Mouse (Mus musculus) liver, embryonic 14.5 days (tissue): ENCODE data around the gene 4930438A08Rik. TPM values are rescaled to one million over a fixed set of nuclear protein-coding genes. Genes with fewer than 3 reads are reported as not detected.

Experiments used
- ATAC-seq: fragments of 200-750 bp; cut with Nextera tagmentation; 2 replicates; pipeline ENCODE4 v1.8.0; 2017; ENCODE audit warnings: moderate number of reproducible peaks, mild to moderate bottlenecking, moderate library complexity; ENCODE audit not compliant: insufficient read depth
- DNase-seq, 3 experiments: peaks; one replicate each; pipeline ENCODE4 v3.0.0-alpha.2; 2012 to 2013; ENCODE audit warnings: low read depth in 3 of 3, low spot score in 3 of 3
- H3K27ac ChIP-seq: fragments of 300-500 bp; sonication (generic); 2 replicates; pipeline ENCODE4 v1.5.1; 2014; ENCODE audit warnings: moderate library complexity, mild to moderate bottlenecking, control low read depth, inconsistent platforms
- H3K27me3 ChIP-seq: fragments of 300-500 bp; sonication (generic); 2 replicates; pipeline ENCODE4 v1.6.1; 2014; ENCODE audit warnings: mild to moderate bottlenecking, low read length, moderate library complexity; ENCODE audit not compliant: control insufficient read depth, insufficient read depth
- H3K36me3 ChIP-seq: fragments of 300-500 bp; sonication (generic); replicated peaks from 2 replicates; pipeline ENCODE4 v1.6.1; 2014; ENCODE audit warnings: low read depth; ENCODE audit not compliant: control insufficient read depth, insufficient read depth
- H3K4me1 ChIP-seq, 2 experiments: fragments of 200-500 bp in 1 of 2; fragments of 300-500 bp in 1 of 2; sonication (generic) in 1 of 2; replicated peaks; 2 replicates each; pipeline ENCODE4 v1.6.1; 2012 to 2014; ENCODE audit warnings: antibody characterized with exemption in 1 of 2, inconsistent platforms in 1 of 2, low read length in 1 of 2; ENCODE audit not compliant: control insufficient read depth in 2 of 2, insufficient read depth in 2 of 2
- H3K4me2 ChIP-seq: fragments of 300-500 bp; sonication (generic); 2 replicates; pipeline ENCODE4 v1.6.1; 2014; ENCODE audit warnings: low read depth, mild to moderate bottlenecking, control low read depth, moderate library complexity
- H3K4me3 ChIP-seq, 2 experiments: fragments of 200-500 bp in 1 of 2; fragments of 300-500 bp in 1 of 2; sonication (generic) in 1 of 2; 2 replicates each; pipeline ENCODE4 v1.5.1; 2012 to 2014; ENCODE audit warnings: low read depth in 2 of 2, low read length in 2 of 2, mild to moderate bottlenecking in 2 of 2, control low read depth in 1 of 2, inconsistent platforms in 1 of 2, moderate library complexity in 1 of 2; ENCODE audit not compliant: insufficient read depth in 1 of 2
- H3K9ac ChIP-seq: fragments of 300-500 bp; sonication (generic); replicated peaks from 2 replicates; pipeline ENCODE4 v1.6.1; 2014; ENCODE audit warnings: mild to moderate bottlenecking, control low read depth, moderate library complexity
- H3K9me3 ChIP-seq: fragments of 300-500 bp; sonication (generic); 2 replicates; pipeline ENCODE4 v1.6.1; 2016; ENCODE audit warnings: low read length, mixed read lengths; ENCODE audit not compliant: control insufficient read depth
- CTCF ChIP-seq: IDR thresholded peaks from 2 replicates; pipeline ENCODE4 v1.5.1; 2016; ENCODE audit warnings: antibody characterized with exemption, low read depth, control low read depth
- EP300 ChIP-seq: IDR thresholded peaks from 2 replicates; pipeline ENCODE4 v1.6.1; 2016; ENCODE audit warnings: antibody characterized with exemption, low read depth
- WGBS: fragments of 180-500 bp; shearing (Covaris S2); extraction: QIAGEN DNeasy Blood & Tissue Kit; methylation state at CpG from one replicate; pipeline ENCODE4 v1.1.7; 2014; ENCODE audit not compliant: insufficient replicate concordance; 5-methylcytosine and 5-hydroxymethylcytosine counted together
- polyA plus RNA-seq, 2 experiments: library from polyadenylated mRNA; depleted of rRNA in 1 of 2; stranded (reverse) in 1 of 2; unstranded in 1 of 2; fragments of >200 nt; fragmentation: Nextera tagmentation in 1 of 2; extraction: Ambion mirVana in 1 of 2; gene quantifications; 2 replicates each; pipeline versions ENCODE4 v1.2.1 to v1.2.3; 2012 to 2014

4930438A08Rik gene
- polyA plus RNA-seq, 2 experiments = 0.61 to 0.99 TPM

DNA sequence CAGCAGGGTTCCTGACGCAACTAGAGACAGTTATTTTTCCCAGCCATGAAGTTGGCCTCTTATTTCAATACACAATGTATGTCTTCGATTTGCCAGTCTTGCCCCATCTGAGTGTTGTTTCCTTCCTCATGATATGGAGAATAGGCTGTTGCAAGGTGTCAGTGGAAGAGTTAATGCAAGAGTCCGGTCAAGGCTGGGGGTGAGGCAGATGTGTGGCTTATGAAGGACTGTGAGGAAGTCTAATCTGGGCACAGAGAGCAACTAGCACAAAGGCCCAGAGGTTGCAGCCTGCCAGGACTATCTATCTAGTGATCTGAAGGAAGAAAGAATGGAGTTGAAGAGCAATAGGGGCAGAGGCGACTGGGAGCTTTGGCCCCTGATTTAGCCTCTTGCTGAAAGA is 14.4 kb upstream of the 4930438A08Rik start:
- H3K4me3 ChIP-seq = no peak overlapping the region
- no peaks in the 10 kb centered on the region for H3K9me3 ChIP-seq
- no peaks in the 10 kb centered on the region for H3K36me3 ChIP-seq
- DNase-seq (no peak), ATAC-seq (no peak)
- TF ChIP-seq CTCF (no peak), EP300 (no peak)
- H3K9ac ChIP-seq = no peak overlapping the region
- no peaks in the 10 kb centered on the region for H3K4me1 ChIP-seq
- no peak overlapping the region for H3K4me2 ChIP-seq
- WGBS = 56% methylated on average over 4 of the region's 4 CpGs
- H3K27me3 ChIP-seq = no peaks in the 10 kb centered on the region
- no peak overlapping the region for H3K27ac ChIP-seq

DNA sequence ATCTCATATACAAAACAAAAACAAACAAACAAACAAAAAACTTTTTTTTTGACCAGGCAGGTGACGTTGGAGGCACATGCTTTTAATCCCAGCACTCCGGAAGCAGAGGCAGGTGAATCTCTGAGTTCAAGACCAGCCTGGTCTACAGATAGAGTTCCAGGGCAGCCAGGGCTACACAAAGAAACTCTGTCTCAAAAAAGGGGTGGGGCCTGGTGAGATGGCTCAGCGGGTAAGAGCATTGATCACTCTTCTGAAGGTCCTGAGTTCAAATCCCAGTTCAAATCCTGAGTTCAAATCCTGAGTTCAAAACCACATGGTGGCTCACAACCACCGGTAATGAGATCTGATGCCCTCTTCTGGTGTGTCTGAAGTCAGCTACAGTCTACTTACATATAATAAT is 12.8 kb upstream of the 4930438A08Rik start:
- DNase-seq = no peak
- 59% methylated on average over 4 of the region's 4 CpGs for WGBS
- H3K9me3 ChIP-seq = no peaks in the 10 kb centered on the region
- no peak overlapping the region for H3K27ac ChIP-seq
- H3K4me1 ChIP-seq = no peaks in the 10 kb centered on the region
- H3K36me3 ChIP-seq = no peaks in the 10 kb centered on the region
- no peak overlapping the region for H3K4me3 ChIP-seq
- no peaks in the 10 kb centered on the region for H3K27me3 ChIP-seq
- H3K4me2 ChIP-seq = no peak overlapping the region
- ATAC-seq = no peak
- H3K9ac ChIP-seq = no peak overlapping the region
- TF ChIP-seq EP300 = no peak
- TF ChIP-seq CTCF = no peak

DNA sequence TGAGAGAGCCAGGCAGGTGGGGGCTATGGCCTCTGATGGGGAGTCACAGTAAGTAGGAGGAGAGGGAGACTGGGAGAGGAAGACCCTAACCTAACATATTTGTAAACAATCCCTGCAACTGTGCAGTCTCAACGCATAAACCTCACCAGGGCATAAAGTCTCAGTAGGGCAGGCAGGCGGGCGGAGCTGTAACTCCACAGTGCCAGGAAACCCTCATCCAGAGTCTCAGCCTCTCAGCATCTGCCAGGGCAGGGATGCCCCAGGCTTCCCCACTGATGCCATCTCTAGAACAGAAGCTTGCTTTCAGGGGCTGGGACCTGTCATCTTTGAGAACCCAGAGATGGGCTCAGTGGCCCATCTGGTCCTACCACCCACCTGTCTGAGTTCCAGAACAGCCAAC is 12.3 kb upstream of the 4930438A08Rik start:
- ATAC-seq (no peak), DNase-seq (no peak)
- H3K4me3 ChIP-seq = no peak overlapping the region
- H3K27ac ChIP-seq = no peak overlapping the region
- TF ChIP-seq CTCF (no peak), EP300 (no peak)
- H3K9me3 ChIP-seq = no peaks in the 10 kb centered on the region
- 62% methylated on average over 3 of the region's 3 CpGs for WGBS
- H3K27me3 ChIP-seq = no peaks in the 10 kb centered on the region
- no peak overlapping the region for H3K9ac ChIP-seq
- H3K4me1 ChIP-seq = no peaks in the 10 kb centered on the region
- no peak overlapping the region for H3K4me2 ChIP-seq
- H3K36me3 ChIP-seq = no peaks in the 10 kb centered on the region

DNA sequence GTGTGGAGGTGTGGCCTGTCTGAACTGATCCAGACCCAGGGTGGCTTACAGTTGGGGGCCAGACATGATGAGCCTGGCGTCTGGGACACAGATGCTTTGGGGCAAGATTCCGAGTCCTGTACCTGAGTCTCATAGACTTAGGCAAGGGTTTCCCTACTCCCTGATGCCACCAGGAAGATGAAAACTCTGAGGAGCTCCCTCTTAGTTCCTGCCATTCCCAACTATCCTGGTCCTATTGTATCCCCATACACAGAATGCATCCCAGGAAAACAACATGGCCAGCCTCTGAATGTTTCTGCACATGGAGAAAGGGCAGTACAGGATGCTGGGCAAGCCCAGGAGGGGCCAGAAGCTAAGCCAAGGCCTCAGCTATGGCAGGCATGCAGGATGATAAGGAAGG is 11.1 kb upstream of the 4930438A08Rik start:
- Histone ChIP-seq H3K27ac (no peak overlapping the region), H3K9ac (no peak overlapping the region), H3K9me3 (no peaks in the 10 kb centered on the region), H3K4me3 (no peak overlapping the region), H3K4me1 (no peaks in the 10 kb centered on the region), H3K36me3 (no peaks in the 10 kb centered on the region), H3K4me2 (no peak overlapping the region), H3K27me3 (no peaks in the 10 kb centered on the region)
- DNase-seq (no peak), ATAC-seq (no peak)
- TF ChIP-seq CTCF = no peak
- TF ChIP-seq EP300 = no peak
- WGBS = 69% methylated on average over 2 of the region's 2 CpGs

DNA sequence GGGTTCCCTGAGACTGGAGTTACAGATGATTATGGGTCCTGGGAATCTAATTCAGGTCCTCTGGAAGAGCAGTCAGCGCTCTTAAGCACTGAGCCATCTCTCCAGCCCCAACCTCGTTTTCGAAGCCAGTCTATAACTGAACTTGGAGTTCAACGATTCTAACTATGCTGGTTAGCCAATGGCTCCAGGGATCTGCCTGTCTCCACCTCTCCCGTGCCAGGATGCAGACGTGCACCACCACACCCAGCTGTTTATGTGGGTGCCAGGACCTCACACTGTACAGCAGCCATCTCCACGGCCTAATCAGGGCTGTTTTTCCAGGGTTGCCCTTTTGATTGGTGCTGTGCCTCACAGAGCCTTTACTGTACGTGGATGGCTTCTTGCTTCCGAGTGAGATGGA is 10.1 kb upstream of the 4930438A08Rik start:
- TF ChIP-seq EP300 (no peak), CTCF (no peak)
- Histone ChIP-seq H3K27ac (no peak overlapping the region), H3K9me3 (no peaks in the 10 kb centered on the region), H3K9ac (no peak overlapping the region), H3K4me1 (no peaks in the 10 kb centered on the region), H3K4me2 (no peak overlapping the region), H3K4me3 (no peak overlapping the region), H3K36me3 (no peaks in the 10 kb centered on the region), H3K27me3 (no peaks in the 10 kb centered on the region)
- DNase-seq (no peak), ATAC-seq (no peak)
- 67% methylated on average over 9 of the region's 9 CpGs for WGBS

DNA sequence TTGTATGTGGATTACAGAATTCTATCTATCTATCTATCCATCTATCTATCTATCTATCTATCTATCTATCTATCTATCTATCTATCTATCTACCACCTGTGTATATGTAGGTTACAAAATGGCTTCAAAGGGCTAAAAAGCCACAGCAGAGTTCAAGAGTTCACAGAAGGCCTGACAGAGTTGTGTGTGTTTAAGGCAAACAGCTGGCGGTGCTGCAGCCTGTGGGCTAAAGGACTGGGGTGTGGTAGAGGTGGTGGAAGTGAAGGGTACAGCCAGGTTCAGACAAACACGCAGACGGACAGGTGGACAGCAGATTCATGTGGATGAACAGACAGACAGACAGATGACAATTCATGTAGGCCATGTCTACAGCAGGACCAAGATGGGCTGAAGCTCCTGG is 6.3 kb upstream of the 4930438A08Rik start:
- H3K4me1 ChIP-seq = no peaks in the 10 kb centered on the region
- 67% methylated on average over 3 of the region's 3 CpGs for WGBS
- DNase-seq (peak in 1 of 3 experiments; percentile 27), ATAC-seq (no peak)
- H3K4me3 ChIP-seq = no peak overlapping the region
- no peak overlapping the region for H3K4me2 ChIP-seq
- TF ChIP-seq CTCF = no peak
- TF ChIP-seq EP300 = no peak
- no peak overlapping the region for H3K9ac ChIP-seq
- H3K36me3 ChIP-seq = no peaks in the 10 kb centered on the region
- H3K27ac ChIP-seq = no peak overlapping the region
- no peaks in the 10 kb centered on the region for H3K27me3 ChIP-seq
- no peaks in the 10 kb centered on the region for H3K9me3 ChIP-seq
